Mouse (Mus musculus): ENCODE measurements around the gene Tnni3k.

GRCm38 (mm10) chr3:154824713-154825112, 230.5 kb downstream of the Tnni3k start:
- TF ChIP-seq CTCF (IDR thresholded peaks at IDR 0.05; ENCODE audit: low read depth) (no peak), EP300 (IDR thresholded peaks at IDR 0.05; ENCODE audit: low read depth) (no peak)

Measured in heart, postnatal 0 days (tissue).